Mouse (Mus musculus) regulatory T cell (primary cell): ENCODE results near the gene Myh13.

Experiments
- in situ Hi-C: fragments of 300-600 bp; cut with MboI, MseI; formaldehyde crosslinking; loops from one replicate; pipeline ENCODE4 v1.15.1; 2025; ENCODE audit warnings: high pct_unique_total_duplicates

Gene Myh13

GRCm38 (mm10) chr11:67321358-67321757 is at the start of gene Myh13:
Gene Myh13, plus strand, starts transcription at chr11:67321658.
- in situ Hi-C loops: no loop called here

GRCm38 (mm10) chr11:67276601-67277174 is 44.8 kb upstream of the Myh13 start, which contains the start of gene Myh8:
Gene Myh8, plus strand, starts transcription at chr11:67277124.
- in situ Hi-C loops: no loop called here

- in situ Hi-C loops: no loop called here
These were observed 28.0 kb upstream of the Myh13 start for GRCm38 (mm10) chr11:67293440-67293839.

- in situ Hi-C loops: no loop called here
These were observed 7.6 kb upstream of the Myh13 start for GRCm38 (mm10) chr11:67313733-67314452.

- in situ Hi-C loops: no loop called here
These were observed 5.1 kb downstream of the Myh13 start for GRCm38 (mm10) chr11:67326536-67326935.

- in situ Hi-C loops: no loop called here
These were observed 23.1 kb downstream of the Myh13 start for GRCm38 (mm10) chr11:67344556-67344955.

- in situ Hi-C loops: no loop called here
These were observed 23.9 kb downstream of the Myh13 start for GRCm38 (mm10) chr11:67345186-67345855.

GRCm38 (mm10) chr11:67345856-67346236 is 24.4 kb downstream of the Myh13 start:
- in situ Hi-C loops: no loop called here

GRCm38 (mm10) chr11:67350153-67350768 is 28.8 kb downstream of the Myh13 start:
- in situ Hi-C loops: no loop called here

GRCm38 (mm10) chr11:67353011-67353410 is 31.6 kb downstream of the Myh13 start:
- in situ Hi-C loops: no loop called here

GRCm38 (mm10) chr11:67358031-67358430 is 36.6 kb downstream of the Myh13 start:
- in situ Hi-C loops: loop anchor here (5.0 kb wide), 1 partner anchor 246 kb away; no protein-coding TSS in a partner anchor

GRCm38 (mm10) chr11:67362236-67362635 is 40.8 kb downstream of the Myh13 start:
- in situ Hi-C loops: no loop called here

GRCm38 (mm10) chr11:67364551-67364950 is 43.1 kb downstream of the Myh13 start:
- in situ Hi-C loops: no loop called here

GRCm38 (mm10) chr11:67364986-67365721 is 43.7 kb downstream of the Myh13 start:
- in situ Hi-C loops: no loop called here

GRCm38 (mm10) chr11:67366936-67367335 is 45.5 kb downstream of the Myh13 start:
- in situ Hi-C loops: no loop called here

GRCm38 (mm10) chr11:67373333-67373732 is 51.9 kb downstream of the Myh13 start:
- in situ Hi-C loops: loop anchor here (10.0 kb wide), 1 partner anchor 271 kb away; no protein-coding TSS in a partner anchor

GRCm38 (mm10) chr11:67376308-67376707 is 54.9 kb downstream of the Myh13 start:
- in situ Hi-C loops: loop anchor here (10.0 kb wide), 1 partner anchor 268 kb away; no protein-coding TSS in a partner anchor

- in situ Hi-C loops: loop anchor here (10.0 kb wide), 1 partner anchor 265 kb away; no protein-coding TSS in a partner anchor
These were observed 58.4 kb downstream of the Myh13 start for GRCm38 (mm10) chr11:67379703-67380510.

GRCm38 (mm10) chr11:67381833-67382232 is 60.4 kb downstream of the Myh13 start:
- in situ Hi-C loops: no loop called here

GRCm38 (mm10) chr11:67384653-67385052 is 63.2 kb downstream of the Myh13 start:
- in situ Hi-C loops: no loop called here
